Mouse (Mus musculus): ENCODE measurements around the gene Drc7. TPM values are rescaled to one million over a fixed set of nuclear protein-coding genes. Genes with fewer than 3 reads are reported as not detected.

The Drc7 gene
- polyA plus RNA-seq, 1 experiment from 2014 or later: not detected

DNA sequence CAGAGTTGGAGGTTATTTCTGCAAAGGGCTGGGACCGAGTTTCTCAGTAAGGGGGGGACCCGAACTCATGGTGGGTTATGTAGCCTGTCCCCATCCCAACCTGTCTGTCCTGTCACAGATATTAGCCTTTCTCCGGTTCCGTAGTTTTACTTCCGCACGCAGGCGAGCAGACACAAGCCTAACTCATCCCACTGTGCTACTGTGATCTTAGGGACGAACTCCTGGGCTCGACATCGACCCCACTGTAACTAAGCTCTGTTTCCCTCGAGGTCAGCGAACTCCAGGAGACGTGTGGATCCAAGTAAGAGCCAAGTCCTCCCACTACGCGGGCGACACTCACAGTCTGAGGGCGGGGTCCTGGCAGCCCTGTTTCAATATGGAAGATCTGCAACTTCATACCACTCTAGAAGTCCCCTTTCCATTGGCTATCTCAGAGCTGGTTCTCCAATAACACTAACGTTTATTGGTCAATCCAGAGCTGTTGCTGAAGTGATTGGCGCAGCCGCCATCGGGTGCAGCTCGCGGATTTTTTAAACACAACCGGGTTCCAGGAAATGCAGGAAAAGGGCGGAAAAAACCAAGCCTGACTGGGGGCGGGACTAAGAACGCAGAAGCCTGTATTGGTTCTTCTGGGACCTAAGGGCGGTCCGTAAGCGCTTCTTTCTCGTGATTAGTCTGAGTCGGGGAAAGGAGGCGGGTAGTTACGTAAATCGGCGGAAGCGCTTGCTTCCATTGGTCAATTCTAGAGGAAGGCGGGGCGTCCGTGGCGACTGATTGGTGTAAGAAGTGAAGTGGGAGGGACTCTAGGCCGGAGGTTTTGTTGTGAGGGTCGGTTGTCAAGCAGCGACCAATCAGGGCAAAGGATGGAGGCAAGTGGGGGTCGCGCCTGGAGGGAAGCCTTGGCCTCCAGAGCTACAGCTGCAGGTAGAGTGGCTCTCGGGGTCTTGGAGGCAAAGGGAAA, 25.8 kb downstream of the Drc7 start, which contains the start of gene Katnb1:
Katnb1 (plus strand) TSS at position 806 of the 961 bp plus-strand sequence.
- peak within 1 kb of the TSS; percentile 88 for H3K4me2 ChIP-seq
- no peak for TF ChIP-seq CTCF (IDR thresholded peaks at IDR 0.05; ENCODE audit: low read depth)
- DNase-seq: peak; percentile 99
- no peaks in the 10 kb centered on the region for H3K4me1 ChIP-seq (ENCODE audit: insufficient read depth)
- no peaks in the 10 kb centered on the region for H3K27me3 ChIP-seq (ENCODE audit: insufficient read depth, low read length)
- no peaks in the 10 kb centered on the region for H3K9me3 ChIP-seq (ENCODE audit: low read depth, low read length)
- H3K9ac ChIP-seq: peak within 1 kb of the TSS; percentile 75
- peak within 1 kb of the TSS; percentile 75 for H3K27ac ChIP-seq (ENCODE audit: low read depth)
- ATAC-seq (ENCODE audit: insufficient read depth): peak; percentile 98
- peak within 1 kb of the TSS; percentile 81 for H3K4me3 ChIP-seq (ENCODE audit: low read depth, low read length)
- peaks cover 18% of the 10 kb centered on the region; the same call in 1 of the 2 replicates for H3K36me3 ChIP-seq (ENCODE audit: insufficient read depth)
- WGBS: under 1% methylated on average over 47 of the region's 47 CpGs

DNA sequence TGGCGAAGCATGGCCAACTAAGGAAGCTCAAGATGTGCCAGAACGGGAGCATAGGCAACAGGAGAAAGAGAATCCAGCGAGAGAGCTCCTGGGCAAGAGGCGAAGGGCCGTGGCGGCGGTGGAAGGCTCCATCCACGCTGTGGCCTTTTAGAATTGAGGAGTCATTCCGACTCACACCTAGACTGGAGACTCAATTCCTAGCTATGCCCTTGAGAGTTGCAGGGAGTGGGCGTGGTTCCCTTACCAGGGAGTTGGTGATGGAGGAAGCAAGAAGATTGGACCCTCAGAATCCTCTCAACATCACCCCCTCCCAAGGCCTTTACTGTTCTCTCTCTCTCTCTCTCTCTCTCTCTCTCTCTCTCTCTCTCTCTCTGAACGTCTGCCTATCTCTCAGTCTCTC, 26.7 kb downstream of the Drc7 start:
- Histone ChIP-seq H3K27me3 (ENCODE audit: insufficient read depth, low read length) (no peaks in the 10 kb centered on the region), H3K4me3 (ENCODE audit: low read depth, low read length) (peak overlapping the region; percentile 81), H3K4me2 (peak overlapping the region; percentile 88), H3K9me3 (ENCODE audit: low read depth, low read length) (no peaks in the 10 kb centered on the region), H3K4me1 (ENCODE audit: insufficient read depth) (no peaks in the 10 kb centered on the region), H3K27ac (ENCODE audit: low read depth) (0 out of 2 replicates have a peak overlapping the region, but pooled peaks have one; percentile 65), H3K9ac (peak overlapping the region; percentile 75), H3K36me3 (ENCODE audit: insufficient read depth) (peaks cover 18% of the 10 kb centered on the region; the same call in 1 of the 2 replicates)
- ATAC-seq (ENCODE audit: insufficient read depth) (no peak), DNase-seq (peak; percentile 18)
- no peak for TF ChIP-seq CTCF (IDR thresholded peaks at IDR 0.05; ENCODE audit: low read depth)
- 4% methylated on average over 11 of the region's 11 CpGs for WGBS

DNA sequence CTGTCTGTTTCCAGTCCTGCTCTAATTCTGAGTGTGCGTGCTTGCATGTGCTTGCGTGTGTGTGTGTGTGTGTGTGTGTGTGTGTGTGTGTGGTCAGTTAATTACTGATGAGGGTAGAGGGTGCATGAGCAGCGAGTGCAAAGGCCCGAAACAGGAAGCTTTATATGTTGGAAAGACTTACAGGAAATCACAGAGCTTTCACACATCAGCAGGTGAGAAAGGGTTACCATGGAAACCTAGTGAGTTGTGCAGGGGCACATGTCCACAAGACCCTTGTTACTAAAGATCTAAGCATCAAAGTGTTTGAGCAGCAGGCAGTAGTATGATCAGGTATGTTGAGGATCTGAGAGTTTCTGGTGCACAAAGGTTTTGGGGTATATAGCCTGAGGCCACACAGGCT, 29.4 kb downstream of the Drc7 start:
- Histone ChIP-seq H3K4me1 (ENCODE audit: insufficient read depth) (no peaks in the 10 kb centered on the region), H3K4me3 (ENCODE audit: low read depth, low read length) (no peak overlapping the region), H3K27me3 (ENCODE audit: insufficient read depth, low read length) (no peaks in the 10 kb centered on the region), H3K36me3 (ENCODE audit: insufficient read depth) (peaks cover 26% of the 10 kb centered on the region; the same call in 1 of the 2 replicates), H3K9me3 (ENCODE audit: low read depth, low read length) (no peaks in the 10 kb centered on the region), H3K4me2 (no peak overlapping the region), H3K27ac (ENCODE audit: low read depth) (no peak overlapping the region), H3K9ac (no peak overlapping the region)
- DNase-seq (no peak), ATAC-seq (ENCODE audit: insufficient read depth) (no peak)
- no peak for TF ChIP-seq CTCF (IDR thresholded peaks at IDR 0.05; ENCODE audit: low read depth)
- 87% methylated on average over 4 of the region's 4 CpGs for WGBS

- Histone ChIP-seq H3K9ac (no peak overlapping the region), H3K4me3 (ENCODE audit: low read depth, low read length) (no peak overlapping the region), H3K36me3 (ENCODE audit: insufficient read depth) (peaks cover 30% of the 10 kb centered on the region; the same call in 1 of the 2 replicates), H3K9me3 (ENCODE audit: low read depth, low read length) (no peaks in the 10 kb centered on the region), H3K27ac (ENCODE audit: low read depth) (no peak overlapping the region), H3K27me3 (ENCODE audit: insufficient read depth, low read length) (no peaks in the 10 kb centered on the region), H3K4me2 (no peak overlapping the region), H3K4me1 (ENCODE audit: insufficient read depth) (no peaks in the 10 kb centered on the region)
- no peak for ATAC-seq (ENCODE audit: insufficient read depth)
- WGBS: 77% methylated on average over 10 of the region's 10 CpGs
- TF ChIP-seq CTCF (IDR thresholded peaks at IDR 0.05; ENCODE audit: low read depth): no peak
- DNase-seq: no peak
These were observed 30.0 kb downstream of the Drc7 start for GRCm38 (mm10) chr8:95084744-95085431.

GRCm38 (mm10) chr8:95085432-95086141, 30.7 kb downstream of the Drc7 start:
- Histone ChIP-seq H3K9ac (no peak overlapping the region), H3K9me3 (ENCODE audit: low read depth, low read length) (no peaks in the 10 kb centered on the region), H3K4me1 (ENCODE audit: insufficient read depth) (no peaks in the 10 kb centered on the region), H3K36me3 (ENCODE audit: insufficient read depth) (peaks cover 37% of the 10 kb centered on the region; the same call in 1 of the 2 replicates), H3K27ac (ENCODE audit: low read depth) (no peak overlapping the region), H3K4me3 (ENCODE audit: low read depth, low read length) (no peak overlapping the region), H3K27me3 (ENCODE audit: insufficient read depth, low read length) (no peaks in the 10 kb centered on the region), H3K4me2 (no peak overlapping the region)
- WGBS: 82% methylated on average over 7 of the region's 7 CpGs
- no peak for TF ChIP-seq CTCF (IDR thresholded peaks at IDR 0.05; ENCODE audit: low read depth)
- no peak for DNase-seq
- no peak for ATAC-seq (ENCODE audit: insufficient read depth)

DNA sequence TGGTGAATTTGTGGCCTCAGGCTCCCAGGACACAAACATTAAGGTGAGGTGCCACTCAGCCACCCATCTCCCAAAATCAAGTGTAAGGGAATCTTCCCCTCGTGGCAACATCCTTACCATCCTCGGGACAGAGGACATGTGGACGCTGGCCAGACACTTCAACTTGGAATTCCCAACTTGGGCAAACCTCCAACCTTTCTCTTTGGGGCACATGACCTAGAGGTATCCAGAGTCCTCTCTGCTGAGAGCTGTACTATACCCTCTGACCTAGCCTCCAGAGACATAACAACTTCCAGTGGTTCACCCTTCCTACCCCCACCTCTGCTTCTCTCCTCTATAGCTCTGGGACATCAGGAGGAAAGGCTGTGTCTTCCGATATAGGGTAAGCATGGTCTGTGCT, 38.7 kb downstream of the Drc7 start:
- DNase-seq: no peak
- Histone ChIP-seq H3K9ac (no peak overlapping the region), H3K4me1 (ENCODE audit: insufficient read depth) (no peaks in the 10 kb centered on the region), H3K36me3 (ENCODE audit: insufficient read depth) (peaks cover 60% of the 10 kb centered on the region), H3K27me3 (ENCODE audit: insufficient read depth, low read length) (no peaks in the 10 kb centered on the region), H3K27ac (ENCODE audit: low read depth) (no peak overlapping the region), H3K4me2 (no peak overlapping the region), H3K9me3 (ENCODE audit: low read depth, low read length) (no peaks in the 10 kb centered on the region), H3K4me3 (ENCODE audit: low read depth, low read length) (no peak overlapping the region)
- no peak for TF ChIP-seq CTCF (IDR thresholded peaks at IDR 0.05; ENCODE audit: low read depth)
- no peak for ATAC-seq (ENCODE audit: insufficient read depth)
- 73% methylated on average over 4 of the region's 4 CpGs for WGBS

All from lung, embryonic 14.5 days (tissue).